Mouse (Mus musculus) lung, embryonic 14.5 days (tissue): ENCODE measurements around the gene Rtl6. TPM values are rescaled to one million over a fixed set of nuclear protein-coding genes. Genes with fewer than 3 reads are reported as not detected.
A peak's percentile ranks its signal among the peaks of the same experiment; 100 is the strongest.

Experiments
- ATAC-seq: fragments of 200-750 bp; cut with Nextera tagmentation; 2 replicates; pipeline ENCODE4 v1.8.0; 2017; ENCODE audit warnings: mild to moderate bottlenecking, moderate TSS enrichment, moderate library complexity; ENCODE audit not compliant: insufficient read depth
- DNase-seq: peaks from one replicate; pipeline ENCODE4 v3.0.0-alpha.2; 2015
- H3K27ac ChIP-seq: fragments of 300-500 bp; sonication (generic); 2 replicates; pipeline ENCODE4 v1.5.1; 2014; ENCODE audit warnings: low read depth, mild to moderate bottlenecking, moderate library complexity
- H3K27me3 ChIP-seq: fragments of 300-500 bp; sonication (generic); 2 replicates; pipeline ENCODE4 v1.6.1; 2014; ENCODE audit warnings: low read length, control low read depth; ENCODE audit not compliant: insufficient read depth
- H3K36me3 ChIP-seq: fragments of 300-500 bp; sonication (generic); 2 replicates; pipeline ENCODE4 v1.6.1; 2014; ENCODE audit warnings: control low read depth; ENCODE audit not compliant: insufficient read depth
- H3K4me1 ChIP-seq: fragments of 300-500 bp; sonication (generic); 2 replicates; pipeline ENCODE4 v1.6.1; 2014; ENCODE audit warnings: antibody characterized with exemption, control low read depth; ENCODE audit not compliant: insufficient read depth
- H3K4me2 ChIP-seq: fragments of 300-500 bp; sonication (generic); 2 replicates; pipeline ENCODE4 v1.6.1; 2014; ENCODE audit warnings: mild to moderate bottlenecking
- H3K4me3 ChIP-seq: fragments of 300-500 bp; sonication (generic); 2 replicates; pipeline ENCODE4 v1.5.1; 2014; ENCODE audit warnings: low read depth, low read length
- H3K9ac ChIP-seq: fragments of 300-500 bp; sonication (generic); 2 replicates; pipeline ENCODE4 v1.6.1; 2014
- H3K9me3 ChIP-seq: fragments of 300-500 bp; sonication (generic); 2 replicates; pipeline ENCODE4 v1.6.1; 2016; ENCODE audit warnings: low read depth, low read length, control low read depth
- CTCF ChIP-seq: IDR thresholded peaks from 2 replicates; pipeline ENCODE4 v1.5.1; 2016; ENCODE audit warnings: antibody characterized with exemption, low read depth
- WGBS: fragments of 180-500 bp; shearing (Covaris S2); extraction: QIAGEN DNeasy Blood & Tissue Kit; methylation state at CpG from one replicate; pipeline ENCODE4 v1.1.7; 2014; 5-methylcytosine and 5-hydroxymethylcytosine counted together
- polyA plus RNA-seq: library from polyadenylated mRNA; unstranded; fragments of >200 nt; fragmentation: Nextera tagmentation; extraction: Ambion mirVana; gene quantifications from 2 replicates; pipeline ENCODE4 v1.2.1, GENCODE M21; 2014

The Rtl6 gene
- polyA plus RNA-seq, 1 experiment from 2014 or later: 8.7 TPM

- Histone ChIP-seq H3K9ac (no peak overlapping the region), H3K9me3 (0 out of 2 replicates have a peak, but pooled peaks cover 5% of the 10 kb centered on the region), H3K27ac (peak overlapping the region; percentile 36; the same call in 1 of the 2 replicates), H3K4me1 (no peaks in the 10 kb centered on the region), H3K36me3 (no peaks in the 10 kb centered on the region), H3K27me3 (no peaks in the 10 kb centered on the region), H3K4me2 (peak overlapping the region; percentile 10; the same call in 1 of the 2 replicates), H3K4me3 (no peak overlapping the region)
- DNase-seq: peak; percentile 54
- ATAC-seq: peak; percentile 66
- no peak for TF ChIP-seq CTCF
- 55% methylated on average over 15 of the region's 15 CpGs for WGBS
Measured at GRCm38 (mm10) chr15:84538974-84539588, 18.5 kb downstream of the Rtl6 start.

- Histone ChIP-seq H3K27ac (no peak overlapping the region), H3K9me3 (0 out of 2 replicates have a peak, but pooled peaks cover 5% of the 10 kb centered on the region), H3K27me3 (no peaks in the 10 kb centered on the region), H3K4me1 (no peaks in the 10 kb centered on the region), H3K9ac (no peak overlapping the region), H3K4me2 (no peak overlapping the region), H3K36me3 (no peaks in the 10 kb centered on the region), H3K4me3 (no peak overlapping the region)
- TF ChIP-seq CTCF: no peak
- ATAC-seq: no peak
- 87% methylated on average over 10 of the region's 10 CpGs for WGBS
- no peak for DNase-seq
Measured at GRCm38 (mm10) chr15:84537117-84537516, 20.5 kb downstream of the Rtl6 start.

GRCm38 (mm10) chr15:84536611-84537010, 21.0 kb downstream of the Rtl6 start:
- H3K4me3 ChIP-seq: no peak overlapping the region
- no peaks in the 10 kb centered on the region for H3K4me1 ChIP-seq
- H3K4me2 ChIP-seq: no peak overlapping the region
- WGBS: 71% methylated on average over 9 of the region's 9 CpGs
- no peak overlapping the region for H3K27ac ChIP-seq
- DNase-seq (no peak), ATAC-seq (no peak)
- H3K9ac ChIP-seq: no peak overlapping the region
- no peaks in the 10 kb centered on the region for H3K27me3 ChIP-seq
- H3K9me3 ChIP-seq: 0 out of 2 replicates have a peak, but pooled peaks cover 5% of the 10 kb centered on the region
- no peak for TF ChIP-seq CTCF
- no peaks in the 10 kb centered on the region for H3K36me3 ChIP-seq

- Histone ChIP-seq H3K9me3 (0 out of 2 replicates have a peak, but pooled peaks cover 5% of the 10 kb centered on the region), H3K27me3 (no peaks in the 10 kb centered on the region), H3K4me2 (no peak overlapping the region), H3K4me1 (no peaks in the 10 kb centered on the region), H3K27ac (no peak overlapping the region), H3K4me3 (no peak overlapping the region), H3K36me3 (no peaks in the 10 kb centered on the region), H3K9ac (no peak overlapping the region)
- 92% methylated on average over 2 of the region's 2 CpGs for WGBS
- ATAC-seq (no peak), DNase-seq (no peak)
- peak; percentile 64 for TF ChIP-seq CTCF
Measured at GRCm38 (mm10) chr15:84535953-84536352, 21.7 kb downstream of the Rtl6 start.

- no peak for DNase-seq
- TF ChIP-seq CTCF: no peak
- Histone ChIP-seq H3K9me3 (0 out of 2 replicates have a peak, but pooled peaks cover 5% of the 10 kb centered on the region), H3K4me3 (no peak overlapping the region), H3K36me3 (no peaks in the 10 kb centered on the region), H3K27me3 (no peaks in the 10 kb centered on the region), H3K4me1 (no peaks in the 10 kb centered on the region), H3K4me2 (no peak overlapping the region), H3K27ac (no peak overlapping the region), H3K9ac (no peak overlapping the region)
- no peak for ATAC-seq
- WGBS: 56% methylated on average over 2 of the region's 2 CpGs
Measured at GRCm38 (mm10) chr15:84532211-84532610, 25.4 kb downstream of the Rtl6 start.

GRCm38 (mm10) chr15:84531535-84531934, 26.1 kb downstream of the Rtl6 start:
- H3K36me3 ChIP-seq: no peaks in the 10 kb centered on the region
- ATAC-seq (no peak), DNase-seq (no peak)
- H3K9ac ChIP-seq: no peak overlapping the region
- no peak for TF ChIP-seq CTCF
- no peaks in the 10 kb centered on the region for H3K4me1 ChIP-seq
- H3K4me3 ChIP-seq: no peak overlapping the region
- WGBS: 62% methylated on average over 10 of the region's 10 CpGs
- H3K9me3 ChIP-seq: 0 out of 2 replicates have a peak, but pooled peaks cover 5% of the 10 kb centered on the region
- H3K27ac ChIP-seq: no peak overlapping the region
- H3K27me3 ChIP-seq: no peaks in the 10 kb centered on the region
- no peak overlapping the region for H3K4me2 ChIP-seq

GRCm38 (mm10) chr15:84526921-84527320, 30.7 kb downstream of the Rtl6 start:
- TF ChIP-seq CTCF: peak; percentile 26; the same call in 1 of the 2 replicates
- no peak overlapping the region for H3K27ac ChIP-seq
- H3K9me3 ChIP-seq: no peaks in the 10 kb centered on the region
- ATAC-seq (no peak), DNase-seq (no peak)
- no peaks in the 10 kb centered on the region for H3K27me3 ChIP-seq
- no peaks in the 10 kb centered on the region for H3K4me1 ChIP-seq
- H3K9ac ChIP-seq: no peak overlapping the region
- H3K4me3 ChIP-seq: no peak overlapping the region
- 48% methylated on average over 14 of the region's 14 CpGs for WGBS
- no peak overlapping the region for H3K4me2 ChIP-seq
- no peaks in the 10 kb centered on the region for H3K36me3 ChIP-seq
